Mouse (Mus musculus) activated CD4-positive, CD25-positive, alpha-beta regulatory T cell, adult 9 weeks (primary cell): Measurements from ENCODE around the gene Nalcn. TPM values are rescaled to one million over a fixed set of nuclear protein-coding genes. Genes with fewer than 3 reads are reported as not detected.

Experiments
- polyA plus RNA-seq: library from polyadenylated mRNA; unstranded; fragments of 100-300 nt; shearing (Covaris generic); gene quantifications from one replicate; pipeline ENCODE4 v1.2.1, GENCODE M21; 2017

Gene Nalcn
- polyA plus RNA-seq: not detected

GRCm38 (mm10) chr14:123626501-123627179 is at the start of gene Nalcn:
TSS of gene Nalcn (minus strand) at chr14:123627144.

GRCm38 (mm10) chr14:123659921-123660385 is 33.0 kb upstream of the Nalcn start, which contains the start of gene Itgbl1:
TSS of gene Itgbl1 (plus strand) at chr14:123659971.

Other genes starting within 250 kb of the Nalcn start
- gene Itgbl1, start 32.8 kb upstream of the Nalcn start, polyA plus RNA-seq: not detected